Mouse (Mus musculus) spleen, postnatal 4 days (tissue): ENCODE results near the gene Slc8a1.

Experiments used
- DNase-seq, 2 experiments: peaks; one replicate each; pipeline ENCODE4 v3.0.0; 2022; ENCODE audit warnings: low spot score in 2 of 2

The Slc8a1 gene

DNA sequence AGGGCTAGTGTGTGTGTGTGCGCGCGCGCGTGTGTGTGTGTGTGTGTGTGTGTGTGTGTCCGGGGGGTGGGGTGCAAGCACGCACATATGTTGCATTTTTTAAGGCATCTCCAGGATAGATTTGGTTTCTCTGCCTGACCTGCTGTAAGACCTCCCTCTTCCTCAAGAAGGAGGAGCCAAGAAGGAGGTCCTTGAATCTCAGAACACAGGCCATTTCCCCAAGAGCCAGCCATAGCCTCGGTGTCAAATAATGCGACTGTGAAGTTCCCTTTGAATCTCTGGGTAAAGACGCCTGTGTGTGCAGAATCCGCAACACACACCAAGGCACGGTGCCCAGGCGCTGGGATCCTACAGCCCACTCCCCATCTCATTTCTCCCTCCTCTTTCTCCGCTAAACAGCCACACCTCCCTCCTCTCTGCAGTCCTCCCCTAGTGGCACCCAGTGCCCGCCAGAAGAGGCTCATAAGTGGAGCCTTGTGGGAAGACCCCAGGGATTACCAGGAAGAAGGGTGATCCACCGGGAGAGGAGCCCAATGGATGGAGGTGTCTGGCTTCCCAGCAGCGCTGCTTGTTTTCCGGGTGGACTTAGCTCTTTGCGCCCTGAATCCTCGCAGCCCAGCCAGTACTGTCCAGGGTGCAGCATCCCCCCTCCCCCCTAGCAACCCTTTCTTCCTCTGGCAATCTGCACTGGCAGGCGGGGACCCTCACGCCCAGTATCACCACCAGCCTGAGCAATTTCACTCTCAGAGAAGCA, 68.9 kb downstream of the Slc8a1 start:
- DNase-seq: peak in 1 of 2 experiments; percentile 62

DNA sequence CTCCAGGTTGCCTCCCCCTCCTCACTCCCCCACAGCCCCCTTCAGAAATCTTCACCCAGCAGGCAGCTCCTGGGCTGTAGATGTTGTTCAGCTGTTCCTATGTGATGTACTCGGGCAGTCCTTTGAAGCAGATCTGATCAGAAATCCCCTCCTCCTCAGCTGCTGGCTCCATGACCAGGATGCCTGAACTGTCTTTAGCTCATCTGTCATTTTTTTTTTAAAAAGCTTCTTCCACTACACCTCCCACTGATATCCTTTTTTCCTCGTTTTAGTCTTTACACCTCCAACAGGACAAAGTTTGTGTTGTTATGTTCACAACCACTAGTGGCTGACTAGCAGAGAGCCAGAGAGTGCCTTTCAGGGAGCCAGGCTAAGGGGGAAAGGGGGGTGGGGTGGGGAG, 69.7 kb downstream of the Slc8a1 start:
- DNase-seq: no peak

- DNase-seq: no peak
Measured at GRCm38 (mm10) chr17:81667935-81668334, 70.2 kb downstream of the Slc8a1 start.

GRCm38 (mm10) chr17:81666551-81666950, 71.6 kb downstream of the Slc8a1 start:
- no peak for DNase-seq

GRCm38 (mm10) chr17:81664916-81665315, 73.3 kb downstream of the Slc8a1 start:
- no peak for DNase-seq

DNA sequence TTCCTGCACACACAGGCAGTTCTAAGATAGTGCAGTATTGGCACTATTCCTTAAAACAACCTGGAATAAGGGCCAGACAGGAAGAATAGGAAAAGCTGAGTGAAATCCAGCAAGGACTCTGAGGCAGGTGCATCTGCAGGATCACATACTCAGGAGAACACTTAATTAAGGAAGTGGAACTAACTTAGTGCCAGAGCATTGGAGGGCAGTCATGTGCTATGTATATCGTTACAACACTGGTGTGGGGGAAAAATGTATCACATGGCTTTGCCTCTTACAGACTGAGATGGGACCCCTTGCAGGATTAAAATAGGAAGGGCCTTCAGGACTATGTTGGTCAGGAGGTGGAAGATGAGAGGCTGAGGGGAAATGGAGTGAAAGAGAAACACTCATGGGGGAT, 80.3 kb downstream of the Slc8a1 start:
- no peak for DNase-seq

- no peak for DNase-seq
Measured at GRCm38 (mm10) chr17:81654548-81654947, 83.6 kb downstream of the Slc8a1 start.

DNA sequence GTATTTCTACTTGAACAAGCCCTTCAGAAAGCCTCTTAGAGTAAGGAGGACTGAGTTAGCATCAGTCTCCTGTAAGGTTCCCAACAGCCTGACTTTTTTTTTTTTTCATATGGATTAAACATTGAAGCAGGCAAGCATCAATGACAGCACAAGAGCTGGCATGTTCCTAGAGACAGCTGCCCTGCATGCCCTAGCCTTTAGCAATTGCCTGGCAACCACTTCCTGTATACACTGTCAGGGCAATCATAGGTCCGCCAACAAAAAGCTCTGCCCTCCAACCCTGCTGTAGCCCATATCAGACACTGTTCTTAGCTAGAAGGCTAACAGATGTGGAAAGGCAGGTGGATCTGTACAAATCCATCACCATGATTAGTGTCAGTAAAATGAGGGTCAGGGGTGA, 85.2 kb downstream of the Slc8a1 start:
- DNase-seq: no peak

DNA sequence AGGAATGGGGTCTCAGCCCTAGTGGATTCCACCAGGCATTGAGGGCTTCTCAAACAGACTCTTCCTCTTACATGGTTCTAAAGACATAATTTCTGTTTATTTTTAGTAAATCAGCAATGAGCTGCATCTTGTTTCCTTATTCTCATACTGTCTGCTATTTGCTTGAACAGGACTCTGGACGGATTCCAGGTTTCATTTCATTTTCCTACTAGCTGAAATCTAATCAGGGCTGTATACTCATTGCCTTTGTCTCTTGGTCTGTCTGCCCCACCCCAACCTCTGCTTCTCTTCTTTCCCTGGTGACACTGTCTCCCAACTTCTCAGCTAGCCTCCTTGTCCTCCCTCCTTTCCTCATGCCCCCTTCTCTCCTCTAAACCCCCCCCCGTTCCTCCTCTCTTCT, 101.4 kb downstream of the Slc8a1 start:
- DNase-seq: no peak

- DNase-seq: no peak
Measured at GRCm38 (mm10) chr17:81630471-81630870, 107.7 kb downstream of the Slc8a1 start.

- no peak for DNase-seq
Measured at GRCm38 (mm10) chr17:81621188-81621644, 117.0 kb downstream of the Slc8a1 start.

GRCm38 (mm10) chr17:81618461-81618860, 119.7 kb downstream of the Slc8a1 start:
- DNase-seq: no peak

DNA sequence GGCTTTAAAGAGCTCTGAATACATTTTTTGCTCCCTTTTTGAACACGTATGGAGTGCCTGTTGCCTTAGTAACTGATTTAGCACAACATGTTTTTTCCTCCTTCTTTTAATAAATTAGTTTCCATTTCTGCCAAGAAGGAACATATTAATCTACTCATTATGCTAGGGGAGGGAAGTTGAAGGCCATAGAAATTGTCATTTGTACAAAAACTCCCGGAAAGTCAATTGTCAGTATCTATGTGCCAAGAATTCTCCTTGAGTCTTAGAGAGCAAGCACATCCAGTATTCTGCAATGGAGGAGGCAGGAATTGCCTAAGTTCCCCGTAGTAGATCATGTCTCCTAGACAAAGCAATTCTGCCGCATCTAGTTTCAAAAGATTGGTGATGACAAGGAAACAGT, 121.9 kb downstream of the Slc8a1 start:
- no peak for DNase-seq

GRCm38 (mm10) chr17:81615391-81615790, 122.8 kb downstream of the Slc8a1 start:
- no peak for DNase-seq

GRCm38 (mm10) chr17:81607515-81607914, 130.7 kb downstream of the Slc8a1 start:
- DNase-seq: no peak

- no peak for DNase-seq
Measured at GRCm38 (mm10) chr17:81606084-81606483, 132.1 kb downstream of the Slc8a1 start.

- no peak for DNase-seq
Measured at GRCm38 (mm10) chr17:81605219-81605660, 132.9 kb downstream of the Slc8a1 start.

GRCm38 (mm10) chr17:81599072-81599471, 139.1 kb downstream of the Slc8a1 start:
- no peak for DNase-seq

DNA sequence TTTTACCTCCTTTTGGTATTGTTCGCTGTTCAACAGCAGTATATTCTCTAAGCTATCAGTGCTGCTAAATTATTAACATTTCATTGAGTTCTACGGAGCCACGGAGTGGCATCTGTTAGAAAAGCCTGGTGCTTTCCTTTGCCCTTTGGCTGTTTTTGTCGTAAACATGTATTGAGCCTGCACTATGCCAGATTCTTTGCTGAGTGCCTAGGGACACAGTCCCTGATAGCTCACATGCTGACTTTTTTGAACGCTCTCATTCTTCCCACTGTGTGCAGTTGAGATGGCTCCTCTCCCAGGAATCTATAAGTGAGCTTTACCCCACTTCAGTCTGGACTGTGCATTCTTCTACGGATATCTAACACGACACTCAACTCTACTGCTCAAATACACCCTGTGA, 148.4 kb downstream of the Slc8a1 start:
- no peak for DNase-seq

GRCm38 (mm10) chr17:81586759-81587158, 151.4 kb downstream of the Slc8a1 start:
- no peak for DNase-seq

GRCm38 (mm10) chr17:81579728-81580425, 158.3 kb downstream of the Slc8a1 start:
- DNase-seq: no peak

GRCm38 (mm10) chr17:81576893-81577292, 161.3 kb downstream of the Slc8a1 start:
- DNase-seq: no peak
